Mouse (Mus musculus) midbrain, embryonic 13.5 days (tissue): ENCODE data around the gene 2810021J22Rik. TPM values are rescaled to one million over a fixed set of nuclear protein-coding genes. Genes with fewer than 3 reads are reported as not detected.
"Not testable (repeated sequence)": the region's sequence is repeated elsewhere in the genome, so short reads cannot be mapped to it uniquely, and the experiment has no call there.

Source experiments
- ATAC-seq: fragments of 200-750 bp; cut with Nextera tagmentation; 2 replicates; pipeline ENCODE4 v1.8.0; 2017; ENCODE audit warnings: mild to moderate bottlenecking, moderate TSS enrichment, moderate library complexity
- H3K27ac ChIP-seq: fragments of 300-500 bp; sonication (generic); 2 replicates; pipeline ENCODE4 v1.5.1; 2015; ENCODE audit warnings: inconsistent platforms, mild to moderate bottlenecking, moderate library complexity
- H3K27me3 ChIP-seq: fragments of 300-500 bp; sonication (generic); 2 replicates; pipeline ENCODE4 v1.6.1; 2015; ENCODE audit warnings: mild to moderate bottlenecking, inconsistent platforms
- H3K36me3 ChIP-seq: fragments of 300-500 bp; sonication (generic); 2 replicates; pipeline ENCODE4 v1.6.1; 2015; ENCODE audit warnings: mild to moderate bottlenecking, inconsistent platforms
- H3K4me1 ChIP-seq: fragments of 300-500 bp; sonication (generic); replicated peaks from 2 replicates; pipeline ENCODE4 v1.6.1; 2015; ENCODE audit warnings: inconsistent platforms
- H3K4me2 ChIP-seq: fragments of 300-500 bp; sonication (generic); replicated peaks from 2 replicates; pipeline ENCODE4 v1.6.1; 2015; ENCODE audit warnings: moderate library complexity, mild to moderate bottlenecking, inconsistent platforms
- H3K4me3 ChIP-seq: fragments of 300-500 bp; sonication (generic); replicated peaks from 2 replicates; pipeline ENCODE4 v1.5.1; 2015; ENCODE audit warnings: mild to moderate bottlenecking, inconsistent platforms
- H3K9ac ChIP-seq: fragments of 300-500 bp; sonication (generic); replicated peaks from 2 replicates; pipeline ENCODE4 v1.6.1; 2015; ENCODE audit warnings: mild to moderate bottlenecking, inconsistent platforms
- H3K9me3 ChIP-seq: fragments of 300-500 bp; sonication (generic); 2 replicates; pipeline ENCODE4 v1.6.1; 2016; ENCODE audit warnings: mild to moderate bottlenecking, inconsistent platforms
- WGBS: fragments of 180-500 bp; shearing (Covaris S2); methylation state at CpG from one replicate; pipeline ENCODE4 v1.1.7; 2015; 5-methylcytosine and 5-hydroxymethylcytosine counted together
- polyA plus RNA-seq: library from polyadenylated mRNA; unstranded; fragments of >200 nt; fragmentation: Nextera tagmentation; extraction: Ambion mirVana; gene quantifications from 2 replicates; pipeline ENCODE4 v1.2.1, GENCODE M21; 2015

Gene 2810021J22Rik
- polyA plus RNA-seq = 12.7 and 14.0 TPM in 2 replicates

GRCm38 (mm10) chr11:58867039-58867953, at the start of gene 2810021J22Rik:
Gene 2810021J22Rik, plus strand, starts transcription at chr11:58867216.
- Histone ChIP-seq H3K4me3 (peak within 1 kb of the TSS; percentile 80), H3K4me1 (peaks cover 14% of the 10 kb centered on the region), H3K4me2 (peak within 1 kb of the TSS; percentile 85), H3K27me3 (no peaks in the 10 kb centered on the region), H3K27ac (peak within 1 kb of the TSS; percentile 87), H3K9ac (peak within 1 kb of the TSS; percentile 90), H3K9me3 (no peaks in the 10 kb centered on the region), H3K36me3 (peaks cover 24% of the 10 kb centered on the region)
- WGBS = 4% methylated on average over 37 of the region's 37 CpGs
- peak; percentile 95 for ATAC-seq

- not testable (repeated sequence) for H3K4me3 ChIP-seq, H3K27ac ChIP-seq, H3K27me3 ChIP-seq, H3K9ac ChIP-seq, H3K9me3 ChIP-seq, ATAC-seq, H3K4me1 ChIP-seq, H3K36me3 ChIP-seq, H3K4me2 ChIP-seq
Measured at GRCm38 (mm10) chr11:58828937-58829336, 38.1 kb upstream of the 2810021J22Rik start, which contains the start of gene Olfr312. Gene Olfr312, plus strand, starts transcription at chr11:58829237.

GRCm38 (mm10) chr11:58829764-58830163, 37.3 kb upstream of the 2810021J22Rik start:
- no peaks in the 10 kb centered on the region for H3K36me3 ChIP-seq
- H3K4me3 ChIP-seq = no peak overlapping the region
- H3K27me3 ChIP-seq = no peaks in the 10 kb centered on the region
- ATAC-seq = no peak
- H3K9ac ChIP-seq = no peak overlapping the region
- no peaks in the 10 kb centered on the region for H3K4me1 ChIP-seq
- no peak overlapping the region for H3K4me2 ChIP-seq
- 81% methylated on average over 3 of the region's 3 CpGs for WGBS
- no peak overlapping the region for H3K27ac ChIP-seq
- no peaks in the 10 kb centered on the region for H3K9me3 ChIP-seq

GRCm38 (mm10) chr11:58832541-58832940, 34.5 kb upstream of the 2810021J22Rik start:
- not testable (repeated sequence) for H3K9me3 ChIP-seq, H3K4me2 ChIP-seq, H3K4me3 ChIP-seq, H3K4me1 ChIP-seq, H3K27me3 ChIP-seq, H3K36me3 ChIP-seq, H3K9ac ChIP-seq, ATAC-seq, H3K27ac ChIP-seq
- WGBS = 90% methylated on average over 3 of the region's 3 CpGs

GRCm38 (mm10) chr11:58838951-58839350, 28.1 kb upstream of the 2810021J22Rik start, which contains the start of gene Olfr311:
Gene Olfr311, plus strand, starts transcription at chr11:58839251.
- not testable (repeated sequence) for H3K9me3 ChIP-seq

GRCm38 (mm10) chr11:58846919-58847461, 20.0 kb upstream of the 2810021J22Rik start, which contains the start of gene Gm12258:
Gene Gm12258, plus strand, starts transcription at chr11:58847158.
- peak; percentile 100 for ATAC-seq
- peak within 1 kb of the TSS; percentile 90 for H3K4me3 ChIP-seq
- H3K9me3 ChIP-seq = no peaks in the 10 kb centered on the region
- H3K36me3 ChIP-seq = peaks cover 32% of the 10 kb centered on the region
- WGBS = under 1% methylated on average over 24 of the region's 24 CpGs
- peak within 1 kb of the TSS; percentile 76 for H3K27ac ChIP-seq
- H3K4me1 ChIP-seq = peaks cover 16% of the 10 kb centered on the region
- no peaks in the 10 kb centered on the region for H3K27me3 ChIP-seq
- peak within 1 kb of the TSS; percentile 93 for H3K9ac ChIP-seq
- peak within 1 kb of the TSS; percentile 84 for H3K4me2 ChIP-seq

More at GRCm38 (mm10) chr11:58838951-58839350, 28.1 kb upstream of the 2810021J22Rik start, which contains the start of gene Olfr311:
- not testable (repeated sequence) for H3K36me3 ChIP-seq, H3K4me3 ChIP-seq, ATAC-seq, H3K27ac ChIP-seq, H3K4me1 ChIP-seq, H3K4me2 ChIP-seq, H3K27me3 ChIP-seq, H3K9ac ChIP-seq

GRCm38 (mm10) chr11:58847636-58848035, 19.4 kb upstream of the 2810021J22Rik start:
- H3K9ac ChIP-seq = peak overlapping the region; percentile 93
- no peaks in the 10 kb centered on the region for H3K9me3 ChIP-seq
- no peaks in the 10 kb centered on the region for H3K27me3 ChIP-seq
- peaks cover 39% of the 10 kb centered on the region for H3K36me3 ChIP-seq
- peak overlapping the region; percentile 84 for H3K4me2 ChIP-seq
- 47% methylated on average over 9 of the region's 9 CpGs for WGBS
- peak overlapping the region; percentile 76; the same call in 1 of the 2 replicates for H3K27ac ChIP-seq
- peak; percentile 12; the same call in 1 of the 2 replicates for ATAC-seq
- H3K4me1 ChIP-seq = peaks cover 16% of the 10 kb centered on the region
- H3K4me3 ChIP-seq = peak overlapping the region; percentile 90

GRCm38 (mm10) chr11:58849731-58850130, 17.3 kb upstream of the 2810021J22Rik start:
- Histone ChIP-seq H3K27ac (no peak overlapping the region), H3K4me3 (no peak overlapping the region), H3K36me3 (peaks cover 48% of the 10 kb centered on the region), H3K9me3 (no peaks in the 10 kb centered on the region), H3K27me3 (no peaks in the 10 kb centered on the region), H3K4me1 (peaks cover 16% of the 10 kb centered on the region), H3K4me2 (no peak overlapping the region), H3K9ac (no peak overlapping the region)
- ATAC-seq = no peak
- 73% methylated on average over 2 of the region's 2 CpGs for WGBS

GRCm38 (mm10) chr11:58860744-58861143, 6.3 kb upstream of the 2810021J22Rik start:
- Histone ChIP-seq H3K9me3 (peaks cover 16% of the 10 kb centered on the region), H3K4me3 (no peak overlapping the region), H3K4me2 (no peak overlapping the region), H3K9ac (no peak overlapping the region), H3K27me3 (no peaks in the 10 kb centered on the region), H3K4me1 (no peaks in the 10 kb centered on the region), H3K27ac (no peak overlapping the region), H3K36me3 (peaks cover 60% of the 10 kb centered on the region)
- no peak for ATAC-seq
- 96% methylated on average over 8 of the region's 8 CpGs for WGBS

GRCm38 (mm10) chr11:58867954-58868330, 926 bp downstream of the 2810021J22Rik start:
- Histone ChIP-seq H3K4me3 (peak overlapping the region; percentile 80), H3K9me3 (no peaks in the 10 kb centered on the region), H3K4me1 (peaks cover 14% of the 10 kb centered on the region), H3K9ac (peak overlapping the region; percentile 90), H3K27me3 (no peaks in the 10 kb centered on the region), H3K36me3 (peaks cover 24% of the 10 kb centered on the region), H3K4me2 (peak overlapping the region; percentile 85), H3K27ac (0 out of 2 replicates have a peak overlapping the region, but pooled peaks have one; percentile 87)
- 85% methylated on average over 6 of the region's 6 CpGs for WGBS
- no peak for ATAC-seq

GRCm38 (mm10) chr11:58870961-58871360, 3.9 kb downstream of the 2810021J22Rik start:
- no peaks in the 10 kb centered on the region for H3K9me3 ChIP-seq
- H3K4me3 ChIP-seq = no peak overlapping the region
- H3K27me3 ChIP-seq = no peaks in the 10 kb centered on the region
- no peak for ATAC-seq
- H3K27ac ChIP-seq = no peak overlapping the region
- H3K9ac ChIP-seq = no peak overlapping the region
- WGBS = 92% methylated on average over 4 of the region's 4 CpGs
- peaks cover 27% of the 10 kb centered on the region for H3K36me3 ChIP-seq
- H3K4me1 ChIP-seq = peaks cover 14% of the 10 kb centered on the region
- H3K4me2 ChIP-seq = no peak overlapping the region

- H3K27ac ChIP-seq = no peak overlapping the region
- H3K4me1 ChIP-seq = no peaks in the 10 kb centered on the region
- H3K9me3 ChIP-seq = no peaks in the 10 kb centered on the region
- H3K4me2 ChIP-seq = no peak overlapping the region
- 86% methylated on average over 8 of the region's 8 CpGs for WGBS
- no peak overlapping the region for H3K4me3 ChIP-seq
- peaks cover 43% of the 10 kb centered on the region for H3K36me3 ChIP-seq
- no peak for ATAC-seq
- no peaks in the 10 kb centered on the region for H3K27me3 ChIP-seq
- H3K9ac ChIP-seq = no peak overlapping the region
Measured at GRCm38 (mm10) chr11:58883756-58884155, 16.7 kb downstream of the 2810021J22Rik start.
